Mouse (Mus musculus) ovary, postnatal 14 days (tissue): Measurements from ENCODE around the gene Tmem231.

Source experiments
- DNase-seq: peaks from one replicate; pipeline ENCODE4 v3.0.0; 2022; ENCODE audit warnings: low spot score

Gene Tmem231

GRCm38 (mm10) chr8:111905500-111906121 lies 28.1 kb downstream of the Tmem231 start:
- DNase-seq = no peak

DNA sequence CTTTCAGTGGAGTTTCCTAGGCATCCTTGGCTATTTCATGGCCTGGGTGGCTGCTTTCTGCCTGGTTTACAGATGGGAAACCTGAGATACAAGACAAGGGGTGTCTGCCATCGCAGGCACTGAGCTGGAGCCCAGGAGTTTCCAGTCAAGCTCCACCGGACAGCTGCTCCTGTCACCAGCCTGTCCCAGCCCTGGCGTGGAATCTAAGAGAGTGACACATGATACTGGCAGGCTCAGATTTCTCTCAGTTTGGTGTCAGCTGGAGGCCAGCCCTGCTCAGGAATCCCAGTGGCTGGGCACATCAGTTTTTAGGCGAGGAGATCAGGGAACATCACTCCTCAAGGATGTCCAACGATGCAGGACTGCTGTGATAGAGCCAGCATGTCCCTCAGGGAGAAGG lies 31.6 kb downstream of the Tmem231 start:
- DNase-seq = no peak

GRCm38 (mm10) chr8:111898586-111898985 lies 35.1 kb downstream of the Tmem231 start:
- no peak for DNase-seq

GRCm38 (mm10) chr8:111894955-111895354 lies 38.7 kb downstream of the Tmem231 start:
- no peak for DNase-seq

DNA sequence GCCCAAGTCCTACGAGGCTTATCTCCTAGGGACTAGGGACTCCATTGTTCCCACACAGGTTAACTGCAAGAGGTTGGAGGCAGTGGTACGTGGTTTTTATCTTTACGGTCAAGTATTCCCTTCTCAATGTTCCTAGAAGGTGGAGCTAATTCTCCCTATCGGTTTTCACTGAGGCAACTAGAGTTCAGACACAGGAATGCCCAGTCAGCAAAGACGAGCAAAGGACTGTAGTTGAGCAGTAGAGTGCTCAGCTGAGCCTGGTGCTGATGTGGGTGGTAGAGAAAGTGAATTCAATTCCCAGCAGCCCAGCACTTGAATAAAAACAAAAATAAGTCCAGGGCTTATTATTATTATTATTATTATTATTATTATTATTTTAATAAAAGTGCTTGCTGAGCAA lies 41.1 kb downstream of the Tmem231 start:
- no peak for DNase-seq

GRCm38 (mm10) chr8:111891983-111892382 lies 41.7 kb downstream of the Tmem231 start:
- DNase-seq = no peak

GRCm38 (mm10) chr8:111890911-111891303 lies 42.8 kb downstream of the Tmem231 start:
- no peak for DNase-seq

- no peak for DNase-seq
Observed at GRCm38 (mm10) chr8:111889931-111890910, 43.5 kb downstream of the Tmem231 start.

DNA sequence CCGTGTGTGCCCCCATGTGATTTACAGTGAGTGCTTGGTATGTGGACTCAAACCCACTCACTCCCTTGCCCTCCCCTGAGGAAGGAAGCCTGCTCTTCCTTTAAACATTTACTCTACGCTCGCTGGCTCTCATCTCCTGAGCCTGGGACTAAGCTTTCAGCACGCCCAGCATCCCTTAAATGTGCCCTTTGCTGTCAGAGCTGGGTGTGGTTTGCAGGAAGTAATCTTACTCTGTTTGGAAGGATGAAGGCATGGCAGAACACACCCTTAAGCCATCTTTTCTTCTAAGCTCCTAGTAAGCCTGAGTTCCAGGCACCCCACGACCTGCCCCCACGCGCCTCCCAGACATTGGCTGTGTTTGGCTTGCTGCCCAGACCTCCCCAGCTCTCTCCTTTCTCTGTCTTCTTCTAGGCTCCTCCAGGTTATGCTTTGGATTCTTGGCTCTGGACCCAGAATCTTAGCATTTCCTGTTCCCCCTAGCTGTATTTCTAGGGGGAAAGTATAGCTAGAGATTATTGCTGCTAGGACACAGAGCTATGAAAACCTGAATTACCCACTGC lies 45.5 kb downstream of the Tmem231 start:
- no peak for DNase-seq

GRCm38 (mm10) chr8:111887479-111887878 lies 46.2 kb downstream of the Tmem231 start:
- no peak for DNase-seq

GRCm38 (mm10) chr8:111883615-111884014 lies 50.1 kb downstream of the Tmem231 start:
- DNase-seq = no peak

- DNase-seq = peak; percentile 35
Observed at GRCm38 (mm10) chr8:111881591-111881990, 52.1 kb downstream of the Tmem231 start.

DNA sequence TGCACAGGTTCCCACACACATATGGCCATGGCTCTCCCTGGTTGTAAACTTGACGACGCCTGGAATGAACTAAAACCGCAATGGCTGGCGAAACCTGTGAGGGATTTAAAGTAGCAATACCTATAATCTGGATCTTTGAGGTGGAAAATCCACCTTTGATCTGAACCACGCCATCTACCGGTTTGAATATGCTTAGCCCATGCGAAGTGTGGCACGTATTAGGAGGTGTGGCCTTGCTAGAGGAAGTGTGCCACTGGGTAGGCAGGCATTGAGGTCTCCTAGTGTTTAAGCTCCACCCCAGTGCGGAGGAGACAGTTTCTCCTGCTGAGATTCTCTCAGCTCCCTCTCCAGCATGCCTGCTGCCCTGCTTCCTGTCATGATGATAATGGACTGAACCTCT lies 56.0 kb downstream of the Tmem231 start:
- no peak for DNase-seq

DNA sequence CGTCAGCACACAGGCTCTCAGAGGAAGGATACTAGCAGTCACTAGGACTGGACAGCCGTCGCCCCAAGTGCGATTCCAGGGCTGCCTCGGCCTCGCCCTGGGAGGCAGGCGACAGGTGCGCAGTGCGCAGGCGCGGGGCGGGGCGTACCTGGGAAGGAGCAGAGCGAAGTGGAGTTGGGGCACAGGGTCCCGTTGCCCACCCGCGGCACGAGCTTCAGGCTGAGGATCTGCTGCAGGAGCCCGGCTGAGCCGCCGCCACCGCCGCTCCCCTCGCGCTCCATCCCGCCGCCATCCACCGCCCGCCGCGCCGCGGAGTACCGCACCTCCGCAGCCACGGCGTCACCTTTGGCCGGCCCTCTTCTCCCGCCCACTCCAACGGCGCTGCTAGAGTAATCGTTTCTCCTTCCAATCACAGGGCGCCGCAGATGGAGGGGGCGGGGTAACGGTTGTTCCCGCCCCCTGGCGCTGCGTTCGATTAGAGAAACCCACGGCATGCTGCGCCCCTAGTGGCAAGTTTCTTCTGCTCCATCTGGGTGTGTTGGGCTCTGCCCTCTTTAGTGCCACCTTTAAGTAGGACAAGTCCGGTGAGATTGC lies 57.2 kb downstream of the Tmem231 start, which contains the start of gene Tmem170:
Gene Tmem170, minus strand, starts transcription at position 396 of the 594 bp plus-strand sequence.
- peak; percentile 93 for DNase-seq

DNA sequence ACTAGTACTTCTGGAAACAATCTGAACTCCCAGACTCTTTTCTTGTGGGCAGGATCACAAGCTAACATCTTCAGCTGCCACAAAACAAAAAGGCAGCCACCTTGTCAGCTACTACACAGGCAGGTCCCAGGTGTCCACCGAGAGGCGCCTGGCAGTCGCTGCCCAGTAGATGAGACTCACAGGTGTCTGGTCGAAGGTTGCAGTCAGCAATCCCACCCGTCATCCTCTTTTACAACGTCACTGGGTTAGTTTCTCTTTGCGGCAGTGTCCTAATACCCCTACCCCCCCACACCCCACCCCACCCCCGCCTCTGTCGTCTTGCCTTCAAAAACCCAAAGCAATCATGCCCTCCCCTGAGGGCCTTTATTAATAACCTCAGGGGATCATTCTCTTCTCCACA lies 57.9 kb downstream of the Tmem231 start:
- no peak for DNase-seq

DNA sequence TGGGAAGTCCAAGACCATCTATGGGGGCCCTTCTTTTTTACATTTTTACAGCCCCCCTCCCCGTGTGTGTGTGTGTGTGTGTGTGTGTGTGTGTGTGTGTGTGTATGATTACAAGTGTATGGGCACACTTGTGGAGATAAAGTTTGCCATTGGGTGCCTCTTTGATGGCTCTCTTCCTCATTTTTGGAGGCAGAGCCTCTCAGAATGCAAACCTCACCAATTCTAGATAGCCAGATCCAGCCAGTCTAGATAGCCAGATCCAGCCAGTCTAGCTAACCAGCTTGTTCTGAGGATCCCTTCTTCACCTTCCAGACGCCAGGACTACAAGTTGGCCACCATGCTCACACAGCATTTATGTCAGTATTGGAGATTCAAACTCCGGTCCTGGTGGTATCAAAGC lies 62.4 kb downstream of the Tmem231 start:
- no peak for DNase-seq

DNA sequence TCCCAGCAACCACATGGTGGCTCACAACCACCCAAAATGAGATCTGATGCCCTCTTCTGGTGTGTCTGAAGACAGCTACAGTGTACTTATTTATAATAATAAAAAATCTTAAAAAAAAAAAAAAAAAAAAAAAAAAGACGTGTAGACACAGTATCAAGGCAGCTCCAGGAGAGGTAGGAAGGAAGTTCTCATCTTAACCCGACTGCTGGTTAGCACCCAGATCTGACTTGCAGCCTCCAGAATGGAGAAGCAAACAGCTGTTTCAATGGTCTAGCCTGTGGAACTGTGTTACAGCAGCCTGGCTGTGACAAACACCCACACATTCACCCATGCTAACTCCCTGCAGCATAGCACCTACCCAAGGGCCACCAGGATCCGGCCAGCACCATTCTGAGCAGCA lies 63.3 kb downstream of the Tmem231 start:
- no peak for DNase-seq

DNA sequence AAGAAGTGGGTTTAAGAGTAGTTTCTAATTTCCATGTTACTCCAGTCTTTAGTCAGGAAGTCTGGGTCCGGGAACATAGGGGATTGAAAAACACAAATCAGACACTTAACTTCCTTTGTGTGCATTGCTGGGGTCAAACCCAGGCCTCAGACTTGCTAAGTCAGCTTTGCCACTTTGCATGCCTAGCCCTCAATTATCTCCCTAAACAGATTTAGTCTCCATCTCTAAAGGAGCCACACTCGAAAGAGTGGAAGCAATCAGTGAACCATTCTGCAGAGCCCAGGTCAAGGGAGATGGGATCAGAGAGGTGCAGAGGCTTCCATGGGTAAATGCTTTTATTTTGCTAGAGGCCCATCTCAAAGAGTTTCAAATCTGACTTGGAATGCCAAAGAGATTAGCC lies 65.0 kb downstream of the Tmem231 start:
- no peak for DNase-seq

DNA sequence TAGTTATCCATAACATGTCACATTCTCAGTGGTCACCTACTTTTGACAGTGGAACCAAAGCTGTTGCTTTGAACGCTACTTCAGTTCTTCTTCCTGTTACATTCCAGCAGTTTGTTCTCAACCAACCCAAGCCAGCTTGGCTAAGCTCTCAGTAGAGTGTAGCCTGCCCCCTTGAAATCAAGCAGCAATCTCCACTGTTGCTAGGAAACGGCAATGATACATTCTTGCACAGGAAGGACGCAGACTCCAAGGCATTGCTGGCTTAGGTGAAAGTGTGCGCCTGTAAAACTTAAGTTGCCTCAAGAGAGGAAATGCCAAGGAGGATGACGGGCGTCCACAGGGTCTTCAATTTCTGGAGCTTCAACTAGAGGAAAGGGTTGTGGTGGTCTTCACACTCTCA lies 67.8 kb downstream of the Tmem231 start:
- DNase-seq = no peak

DNA sequence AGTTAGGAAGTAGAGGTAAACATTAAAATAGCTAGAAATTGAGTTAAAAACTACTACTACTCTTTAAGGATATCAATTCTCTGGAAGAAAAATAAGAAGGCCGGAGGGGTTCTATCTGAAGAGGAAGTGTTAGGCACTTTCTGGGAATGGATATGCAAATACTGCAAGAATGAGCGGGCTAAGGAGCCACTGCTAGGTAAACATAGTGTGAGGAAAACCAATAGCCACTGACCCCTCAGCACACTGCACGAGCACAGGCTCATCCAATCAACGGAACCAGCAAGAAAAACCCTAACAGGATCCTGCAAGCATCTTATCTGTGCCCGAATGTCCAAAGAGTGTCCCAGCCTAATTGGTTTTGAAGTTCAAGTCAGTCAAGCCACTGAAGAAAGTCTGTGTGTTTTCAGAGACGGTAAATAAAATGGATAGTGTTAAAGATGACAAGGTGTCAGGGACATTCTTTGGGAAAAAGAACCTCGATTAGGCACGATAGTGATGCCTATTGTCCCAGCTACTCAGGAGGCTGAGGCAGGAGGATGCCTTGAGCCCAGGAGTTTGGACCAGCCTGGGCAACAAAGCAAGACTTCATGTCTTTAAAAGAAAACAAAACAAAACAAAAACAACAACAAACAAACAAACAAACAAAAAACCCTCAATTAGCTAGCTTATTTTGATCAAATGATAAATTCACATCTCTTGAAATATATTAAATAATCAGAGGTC lies 68.4 kb downstream of the Tmem231 start:
- DNase-seq = no peak

GRCm38 (mm10) chr8:111864648-111865047 lies 69.0 kb downstream of the Tmem231 start:
- no peak for DNase-seq

DNA sequence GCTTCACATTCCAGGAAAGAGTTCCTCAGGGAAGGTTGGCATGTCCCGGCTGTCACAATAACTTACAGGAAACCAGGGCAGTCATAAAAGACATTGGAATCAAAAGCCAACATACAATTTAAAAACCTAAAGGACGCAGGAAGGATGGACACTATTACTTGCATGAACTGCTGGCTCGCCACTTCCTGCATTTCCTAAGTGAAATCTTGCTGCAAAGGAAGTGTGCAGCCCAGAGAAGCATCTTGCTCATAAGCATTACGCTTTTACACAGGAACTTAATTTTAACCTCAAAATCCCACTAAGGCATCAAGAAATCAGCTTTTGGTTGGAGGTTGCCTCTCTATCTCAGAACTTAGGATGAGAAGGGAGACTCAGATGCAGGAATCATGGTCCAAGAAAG lies 70.4 kb downstream of the Tmem231 start:
- no peak for DNase-seq
